Mouse (Mus musculus) Patski (cell line): ENCODE results near the gene Srrd. TPM values are rescaled to one million over a fixed set of nuclear protein-coding genes. Genes with fewer than 3 reads are reported as not detected.
"Not testable (repeated sequence)": the region's sequence is repeated elsewhere in the genome, so short reads cannot be mapped to it uniquely, and the experiment has no call there.

Experiments
- ATAC-seq: fragments of 100-300 bp; one replicate; pipeline ENCODE4 v1.8.0; 2021
- CTCF ChIA-PET: fragments of 350-600 bp; sonication (Branson Sonifier 250); formaldehyde crosslinking; loops from one replicate; lab custom pipeline; 2022; ENCODE audit warnings: inconsistent platforms; lab: Charles Lee
- POLR2A ChIA-PET: fragments of 350-600 bp; sonication (Branson Sonifier 250); formaldehyde crosslinking; loops from one replicate; lab custom pipeline; 2022; ENCODE audit warnings: antibody characterized with exemption, inconsistent platforms; lab: Charles Lee
- DNase-seq: peaks from one replicate; pipeline ENCODE4 v3.0.0-alpha.2; 2011; ENCODE audit warnings: low read depth, low spot score
- H3K27me3 ChIP-seq: fragments of 371-371 bp; one replicate; pipeline ENCODE4 v1.5.1; 2021
- CTCF ChIP-seq: fragments of 100-300 bp; IDR thresholded peaks from one replicate; pipeline ENCODE4 v1.5.1; 2021
- in situ Hi-C: fragments of 300-500 bp; cut with MboI; formaldehyde crosslinking; loops from 3 replicates; pipeline ENCODE4 v1.11.1; 2018; ENCODE audit warnings: low pct_unique_long_range_greater_than_20kb, mixed read lengths
- polyA plus RNA-seq: library from polyadenylated mRNA; unstranded; gene quantifications from one replicate; pipeline ENCODE4 v1.2.3, GENCODE M21; 2021

Srrd gene
- polyA plus RNA-seq, 1 experiment from 2014 or later: 23.8 TPM

- no peaks in the 10 kb centered on the region for H3K27me3 ChIP-seq
- ChIA-PET POLR2A (interaction anchor here (1.1 kb wide), 1 partner anchor 39 kb away, joined by 5 read pairs; no protein-coding TSS in a partner anchor), CTCF (interaction anchor here (1.2 kb wide), 1 partner anchor 30 kb away, joined by 3 read pairs; no protein-coding TSS in a partner anchor)
- in situ Hi-C loops: loop anchor here (5.0 to 25.0 kb wide), 2 partner anchors 38 to 1442 kb away; partner anchors contain the start of genes Iscu and Sart3
- ATAC-seq (no peak), DNase-seq (no peak)
- TF ChIP-seq CTCF: no peak
Observed at GRCm38 (mm10) chr5:112320379-112320778, 22.5 kb downstream of the Srrd start.

GRCm38 (mm10) chr5:112319343-112319742 is 23.5 kb downstream of the Srrd start:
- DNase-seq, ATAC-seq, CTCF ChIA-PET, H3K27me3 ChIP-seq, POLR2A ChIA-PET: not testable (repeated sequence)
- in situ Hi-C loops: loop anchor here (25.0 kb wide), 1 partner anchor 1443 kb away; the partner anchor contains the start of genes Iscu and Sart3

GRCm38 (mm10) chr5:112317328-112317727 is 25.5 kb downstream of the Srrd start:
- H3K27me3 ChIP-seq: no peaks in the 10 kb centered on the region
- no peak for TF ChIP-seq CTCF
- DNase-seq (no peak), ATAC-seq (no peak)
- ChIA-PET POLR2A (no interaction called here), CTCF (interaction anchor here (0.8 to 1.5 kb wide), 3 partner anchors 10 to 27 kb away, joined by 3 read pairs; no protein-coding TSS in a partner anchor)
- in situ Hi-C loops: loop anchor here (25.0 kb wide), 1 partner anchor 1445 kb away; the partner anchor contains the start of genes Iscu and Sart3

GRCm38 (mm10) chr5:112316468-112316867 is 26.4 kb downstream of the Srrd start:
- POLR2A ChIA-PET: no interaction called here
- no peaks in the 10 kb centered on the region for H3K27me3 ChIP-seq
- DNase-seq (no peak), ATAC-seq (peak; percentile 18)
- no peak for TF ChIP-seq CTCF
- CTCF ChIA-PET: interaction anchor here (1.4 kb wide), 1 partner anchor 20 kb away, joined by 3 read pairs; no protein-coding TSS in a partner anchor
- in situ Hi-C loops: loop anchor here (25.0 kb wide), 1 partner anchor 1446 kb away; the partner anchor contains the start of genes Iscu and Sart3

GRCm38 (mm10) chr5:112313222-112313885 is 29.5 kb downstream of the Srrd start:
- in situ Hi-C loops: loop anchor here (25.0 kb wide), 1 partner anchor 1449 kb away; the partner anchor contains the start of genes Iscu and Sart3
- CTCF ChIA-PET: interaction anchor here (1.2 to 1.5 kb wide), 3 partner anchors 10 to 32 kb away, joined by 3 to 4 read pairs (median 3); no protein-coding TSS in a partner anchor
- no peak for ATAC-seq
- DNase-seq: no peak
- TF ChIP-seq CTCF: no peak
- POLR2A ChIA-PET: interaction anchor here (1.5 kb wide), 1 partner anchor 35 kb away, joined by 3 read pairs; no protein-coding TSS in a partner anchor
- no peaks in the 10 kb centered on the region for H3K27me3 ChIP-seq

GRCm38 (mm10) chr5:112305842-112306241 is 37.0 kb downstream of the Srrd start:
- TF ChIP-seq CTCF: no peak
- in situ Hi-C loops: loop anchor here (25.0 kb wide), 1 partner anchor 1456 kb away; the partner anchor contains the start of genes Iscu and Sart3
- ChIA-PET CTCF (no interaction called here), POLR2A (no interaction called here)
- ATAC-seq: no peak
- H3K27me3 ChIP-seq: no peaks in the 10 kb centered on the region
- DNase-seq: no peak

- POLR2A ChIA-PET: interaction anchor here (1.6 kb wide), 1 partner anchor 23 kb away, joined by 4 read pairs; no protein-coding TSS in a partner anchor
- DNase-seq: no peak
- in situ Hi-C loops: loop anchor here (25.0 kb wide), 1 partner anchor 1460 kb away; the partner anchor contains the start of genes Iscu and Sart3
- CTCF ChIA-PET: no interaction called here
- no peak for ATAC-seq
- H3K27me3 ChIP-seq: no peaks in the 10 kb centered on the region
- TF ChIP-seq CTCF: no peak
Observed at GRCm38 (mm10) chr5:112302310-112302709, 40.5 kb downstream of the Srrd start.

GRCm38 (mm10) chr5:112301694-112302093 is 41.1 kb downstream of the Srrd start:
- H3K27me3 ChIP-seq: no peaks in the 10 kb centered on the region
- ATAC-seq (no peak), DNase-seq (no peak)
- POLR2A ChIA-PET: interaction anchor here (1.6 kb wide), 1 partner anchor 22 kb away, joined by 4 read pairs; no protein-coding TSS in a partner anchor
- in situ Hi-C loops: loop anchor here (25.0 kb wide), 1 partner anchor 1461 kb away; the partner anchor contains the start of genes Iscu and Sart3
- CTCF ChIA-PET: interaction anchor here (1.4 kb wide), 1 partner anchor 12 kb away, joined by 3 read pairs; no protein-coding TSS in a partner anchor
- TF ChIP-seq CTCF: no peak

GRCm38 (mm10) chr5:112300721-112301308 is 42.0 kb downstream of the Srrd start:
- no peak for DNase-seq
- no peak for ATAC-seq
- ChIA-PET CTCF (interaction anchor here (0.9 to 1.4 kb wide), 4 partner anchors 9 to 60 kb away, joined by 3 to 5 read pairs (median 3); no protein-coding TSS in a partner anchor), POLR2A (interaction anchor here (1.6 kb wide), 1 partner anchor 21 kb away, joined by 4 read pairs; no protein-coding TSS in a partner anchor)
- in situ Hi-C loops: loop anchor here (25.0 kb wide), 1 partner anchor 1461 kb away; the partner anchor contains the start of genes Iscu and Sart3
- H3K27me3 ChIP-seq: no peaks in the 10 kb centered on the region
- TF ChIP-seq CTCF: no peak

GRCm38 (mm10) chr5:112300112-112300511 is 42.7 kb downstream of the Srrd start:
- ChIA-PET CTCF (interaction anchor here (0.9 to 1.2 kb wide), 3 partner anchors 9 to 59 kb away, joined by 3 to 5 read pairs (median 3); no protein-coding TSS in a partner anchor), POLR2A (no interaction called here)
- TF ChIP-seq CTCF: no peak
- H3K27me3 ChIP-seq: no peaks in the 10 kb centered on the region
- in situ Hi-C loops: loop anchor here (25.0 kb wide), 1 partner anchor 1462 kb away; the partner anchor contains the start of genes Iscu and Sart3
- ATAC-seq: no peak
- no peak for DNase-seq
